Mouse (Mus musculus): ENCODE data around the gene Tmem255b. TPM values are rescaled to one million over a fixed set of nuclear protein-coding genes. Genes with fewer than 3 reads are reported as not detected.

Tmem255b gene
- polyA plus RNA-seq (2015; fragmentation: Nextera tagmentation; extraction: Ambion mirVana): 0.26 and 0.29 TPM in 2 replicates

DNA sequence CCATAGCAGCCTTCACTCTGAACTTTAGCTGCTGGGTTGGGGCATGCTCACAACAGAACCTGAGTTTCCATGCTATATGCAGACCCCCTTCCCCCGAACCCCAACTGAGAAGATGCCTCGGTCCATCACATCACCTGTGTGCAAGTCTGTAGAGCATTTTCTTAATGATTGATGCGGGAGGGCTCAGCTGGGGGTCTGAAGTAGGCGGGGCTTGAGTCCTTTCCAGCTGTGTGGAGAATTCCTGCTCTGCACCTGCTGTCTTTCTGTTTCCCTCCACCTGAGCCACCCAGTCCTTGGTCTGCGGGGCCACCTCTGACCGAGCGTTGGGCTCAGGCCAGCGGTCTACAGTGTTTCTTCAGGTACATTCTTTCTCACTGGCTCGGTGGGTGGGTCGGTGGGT, at the start of gene Tmem255b:
Gene Tmem255b (plus strand): TSS at position 301 of the 400 bp plus-strand sequence.
- Histone ChIP-seq H3K4me2 (ENCODE audit: low read length) (no peak within 1 kb of the TSS), H3K9ac (replicated peaks; ENCODE audit: low read depth, low read length) (no peak within 1 kb of the TSS), H3K27me3 (replicated peaks; ENCODE audit: control insufficient read depth, insufficient read depth, low read length) (peaks cover 14% of the 10 kb centered on the region), H3K36me3 (ENCODE audit: control insufficient read depth, insufficient read depth) (no peaks in the 10 kb centered on the region), H3K27ac (ENCODE audit: low read length) (no peak within 1 kb of the TSS), H3K9me3 (ENCODE audit: control insufficient read depth, low read length) (no peaks in the 10 kb centered on the region), H3K4me3 (replicated peaks; ENCODE audit: low read length) (no peak within 1 kb of the TSS), H3K4me1 (replicated peaks; ENCODE audit: control insufficient read depth, insufficient read depth, low read length) (peaks cover 3% of the 10 kb centered on the region; the same call in 1 of the 2 replicates)
- WGBS: 10% methylated on average over 10 of the region's 10 CpGs
- no peak for ATAC-seq

- Histone ChIP-seq H3K27me3 (replicated peaks; ENCODE audit: control insufficient read depth, insufficient read depth, low read length) (no peaks in the 10 kb centered on the region), H3K4me3 (replicated peaks; ENCODE audit: low read length) (no peak overlapping the region)
- ATAC-seq: no peak
These were observed 48.6 kb upstream of the Tmem255b start for GRCm38 (mm10) chr8:13386366-13386765.

GRCm38 (mm10) chr8:13387728-13388127, 47.3 kb upstream of the Tmem255b start:
- no peak overlapping the region for H3K4me3 ChIP-seq (replicated peaks; ENCODE audit: low read length)
- H3K27me3 ChIP-seq (replicated peaks; ENCODE audit: control insufficient read depth, insufficient read depth, low read length): no peaks in the 10 kb centered on the region
- ATAC-seq: no peak
- H3K4me2 ChIP-seq (ENCODE audit: low read length): no peak overlapping the region
- H3K36me3 ChIP-seq (ENCODE audit: control insufficient read depth, insufficient read depth): no peaks in the 10 kb centered on the region
- H3K4me1 ChIP-seq (replicated peaks; ENCODE audit: control insufficient read depth, insufficient read depth, low read length): no peaks in the 10 kb centered on the region
- WGBS: 82% methylated on average over 8 of the region's 8 CpGs
- no peaks in the 10 kb centered on the region for H3K9me3 ChIP-seq (ENCODE audit: control insufficient read depth, low read length)
- H3K27ac ChIP-seq (ENCODE audit: low read length): no peak overlapping the region
- H3K9ac ChIP-seq (replicated peaks; ENCODE audit: low read depth, low read length): no peak overlapping the region

More at GRCm38 (mm10) chr8:13386366-13386765, 48.6 kb upstream of the Tmem255b start:
- Histone ChIP-seq H3K4me1 (replicated peaks; ENCODE audit: control insufficient read depth, insufficient read depth, low read length) (no peaks in the 10 kb centered on the region), H3K4me2 (ENCODE audit: low read length) (no peak overlapping the region), H3K36me3 (ENCODE audit: control insufficient read depth, insufficient read depth) (no peaks in the 10 kb centered on the region), H3K9me3 (ENCODE audit: control insufficient read depth, low read length) (no peaks in the 10 kb centered on the region), H3K9ac (replicated peaks; ENCODE audit: low read depth, low read length) (no peak overlapping the region), H3K27ac (ENCODE audit: low read length) (no peak overlapping the region)
- 82% methylated on average over 13 of the region's 13 CpGs for WGBS

GRCm38 (mm10) chr8:13388744-13389143, 46.2 kb upstream of the Tmem255b start:
- WGBS: 86% methylated on average over 2 of the region's 2 CpGs
- Histone ChIP-seq H3K4me2 (ENCODE audit: low read length) (no peak overlapping the region), H3K36me3 (ENCODE audit: control insufficient read depth, insufficient read depth) (no peaks in the 10 kb centered on the region), H3K27ac (ENCODE audit: low read length) (no peak overlapping the region), H3K4me3 (replicated peaks; ENCODE audit: low read length) (no peak overlapping the region), H3K4me1 (replicated peaks; ENCODE audit: control insufficient read depth, insufficient read depth, low read length) (no peaks in the 10 kb centered on the region), H3K9ac (replicated peaks; ENCODE audit: low read depth, low read length) (no peak overlapping the region), H3K9me3 (ENCODE audit: control insufficient read depth, low read length) (no peaks in the 10 kb centered on the region), H3K27me3 (replicated peaks; ENCODE audit: control insufficient read depth, insufficient read depth, low read length) (no peaks in the 10 kb centered on the region)
- no peak for ATAC-seq

- no peak overlapping the region for H3K27ac ChIP-seq (ENCODE audit: low read length)
These were observed 41.1 kb upstream of the Tmem255b start for GRCm38 (mm10) chr8:13393869-13394268.

DNA sequence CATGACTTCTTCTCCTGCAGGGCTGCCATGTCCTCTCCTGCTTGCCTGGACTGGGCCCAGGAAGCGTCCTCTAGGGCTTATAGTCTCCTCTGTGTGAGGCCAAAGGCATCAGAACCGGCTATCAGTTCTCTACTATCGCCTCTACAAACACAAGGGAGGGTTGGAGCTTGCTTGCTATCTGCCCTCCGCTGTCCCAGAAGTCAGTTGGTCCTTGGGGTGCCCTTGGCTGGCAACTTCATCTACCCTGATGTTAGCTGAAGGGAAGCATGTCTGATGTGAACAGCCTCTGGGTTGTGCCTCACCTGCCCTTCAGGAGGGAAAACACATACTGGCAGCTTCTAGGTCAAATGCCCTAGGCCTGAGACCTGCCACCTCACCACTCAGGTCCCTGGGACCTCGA, 38.3 kb upstream of the Tmem255b start, which contains the start of gene Atp4b:
Gene Atp4b (minus strand): TSS at position 101 of the 400 bp plus-strand sequence.
- H3K4me1 ChIP-seq (replicated peaks; ENCODE audit: control insufficient read depth, insufficient read depth, low read length): no peaks in the 10 kb centered on the region
- ATAC-seq: no peak
- H3K27ac ChIP-seq (ENCODE audit: low read length): no peak within 1 kb of the TSS
- H3K9ac ChIP-seq (replicated peaks; ENCODE audit: low read depth, low read length): no peak within 1 kb of the TSS
- no peak within 1 kb of the TSS for H3K4me3 ChIP-seq (replicated peaks; ENCODE audit: low read length)
- no peaks in the 10 kb centered on the region for H3K9me3 ChIP-seq (ENCODE audit: control insufficient read depth, low read length)
- no peaks in the 10 kb centered on the region for H3K27me3 ChIP-seq (replicated peaks; ENCODE audit: control insufficient read depth, insufficient read depth, low read length)
- no peaks in the 10 kb centered on the region for H3K36me3 ChIP-seq (ENCODE audit: control insufficient read depth, insufficient read depth)
- H3K4me2 ChIP-seq (ENCODE audit: low read length): no peak within 1 kb of the TSS
- 78% methylated on average over 5 of the region's 5 CpGs for WGBS

More at GRCm38 (mm10) chr8:13393869-13394268, 41.1 kb upstream of the Tmem255b start:
- Histone ChIP-seq H3K4me3 (replicated peaks; ENCODE audit: low read length) (no peak overlapping the region), H3K9me3 (ENCODE audit: control insufficient read depth, low read length) (no peaks in the 10 kb centered on the region), H3K27me3 (replicated peaks; ENCODE audit: control insufficient read depth, insufficient read depth, low read length) (no peaks in the 10 kb centered on the region), H3K4me2 (ENCODE audit: low read length) (no peak overlapping the region), H3K36me3 (ENCODE audit: control insufficient read depth, insufficient read depth) (no peaks in the 10 kb centered on the region), H3K9ac (replicated peaks; ENCODE audit: low read depth, low read length) (no peak overlapping the region), H3K4me1 (replicated peaks; ENCODE audit: control insufficient read depth, insufficient read depth, low read length) (no peaks in the 10 kb centered on the region)
- no peak for ATAC-seq
- 91% methylated on average over 7 of the region's 7 CpGs for WGBS

GRCm38 (mm10) chr8:13403517-13403916, 31.5 kb upstream of the Tmem255b start:
- Histone ChIP-seq H3K36me3 (ENCODE audit: control insufficient read depth, insufficient read depth) (no peaks in the 10 kb centered on the region), H3K27ac (ENCODE audit: low read length) (no peak overlapping the region), H3K9ac (replicated peaks; ENCODE audit: low read depth, low read length) (no peak overlapping the region), H3K9me3 (ENCODE audit: control insufficient read depth, low read length) (no peaks in the 10 kb centered on the region), H3K4me1 (replicated peaks; ENCODE audit: control insufficient read depth, insufficient read depth, low read length) (no peaks in the 10 kb centered on the region), H3K4me3 (replicated peaks; ENCODE audit: low read length) (no peak overlapping the region), H3K27me3 (replicated peaks; ENCODE audit: control insufficient read depth, insufficient read depth, low read length) (no peaks in the 10 kb centered on the region), H3K4me2 (ENCODE audit: low read length) (no peak overlapping the region)
- 73% methylated on average over 6 of the region's 6 CpGs for WGBS
- no peak for ATAC-seq

GRCm38 (mm10) chr8:13404666-13405131, 30.3 kb upstream of the Tmem255b start, which contains the start of gene Grk1:
Gene Grk1, plus strand, starts transcription at chr8:13405081.
- 84% methylated on average over 5 of the region's 5 CpGs for WGBS
- H3K4me1 ChIP-seq (replicated peaks; ENCODE audit: control insufficient read depth, insufficient read depth, low read length): no peaks in the 10 kb centered on the region
- no peaks in the 10 kb centered on the region for H3K36me3 ChIP-seq (ENCODE audit: control insufficient read depth, insufficient read depth)
- no peak within 1 kb of the TSS for H3K4me2 ChIP-seq (ENCODE audit: low read length)
- no peaks in the 10 kb centered on the region for H3K9me3 ChIP-seq (ENCODE audit: control insufficient read depth, low read length)
- ATAC-seq: no peak
- no peaks in the 10 kb centered on the region for H3K27me3 ChIP-seq (replicated peaks; ENCODE audit: control insufficient read depth, insufficient read depth, low read length)
- no peak within 1 kb of the TSS for H3K4me3 ChIP-seq (replicated peaks; ENCODE audit: low read length)
- H3K27ac ChIP-seq (ENCODE audit: low read length): no peak within 1 kb of the TSS
- H3K9ac ChIP-seq (replicated peaks; ENCODE audit: low read depth, low read length): no peak within 1 kb of the TSS

DNA sequence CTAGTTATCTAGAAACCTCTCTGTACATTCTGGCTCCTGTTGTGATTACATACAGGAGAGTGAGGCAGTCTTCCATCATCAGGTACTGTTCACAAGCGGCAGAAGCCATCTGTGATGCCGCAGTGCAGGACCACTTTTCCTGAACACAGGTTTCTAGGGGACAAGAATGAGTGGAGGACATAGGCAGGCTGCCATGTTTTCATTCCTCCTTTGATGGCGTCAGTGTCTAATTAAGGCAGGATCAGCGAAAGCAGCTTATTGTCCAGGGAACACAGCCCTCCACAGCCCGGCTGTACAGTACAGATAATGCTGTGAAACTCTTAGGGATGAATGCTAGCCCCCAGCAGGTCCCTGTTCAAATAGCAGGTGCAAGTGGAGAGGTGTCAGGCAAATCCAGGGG, 29.0 kb upstream of the Tmem255b start:
- Histone ChIP-seq H3K27ac (ENCODE audit: low read length) (no peak overlapping the region), H3K4me1 (replicated peaks; ENCODE audit: control insufficient read depth, insufficient read depth, low read length) (no peaks in the 10 kb centered on the region), H3K9me3 (ENCODE audit: control insufficient read depth, low read length) (no peaks in the 10 kb centered on the region), H3K36me3 (ENCODE audit: control insufficient read depth, insufficient read depth) (no peaks in the 10 kb centered on the region), H3K9ac (replicated peaks; ENCODE audit: low read depth, low read length) (no peak overlapping the region), H3K27me3 (replicated peaks; ENCODE audit: control insufficient read depth, insufficient read depth, low read length) (no peaks in the 10 kb centered on the region), H3K4me2 (ENCODE audit: low read length) (no peak overlapping the region), H3K4me3 (replicated peaks; ENCODE audit: low read length) (no peak overlapping the region)
- ATAC-seq: no peak
- WGBS: 40% methylated on average over 5 of the region's 5 CpGs

DNA sequence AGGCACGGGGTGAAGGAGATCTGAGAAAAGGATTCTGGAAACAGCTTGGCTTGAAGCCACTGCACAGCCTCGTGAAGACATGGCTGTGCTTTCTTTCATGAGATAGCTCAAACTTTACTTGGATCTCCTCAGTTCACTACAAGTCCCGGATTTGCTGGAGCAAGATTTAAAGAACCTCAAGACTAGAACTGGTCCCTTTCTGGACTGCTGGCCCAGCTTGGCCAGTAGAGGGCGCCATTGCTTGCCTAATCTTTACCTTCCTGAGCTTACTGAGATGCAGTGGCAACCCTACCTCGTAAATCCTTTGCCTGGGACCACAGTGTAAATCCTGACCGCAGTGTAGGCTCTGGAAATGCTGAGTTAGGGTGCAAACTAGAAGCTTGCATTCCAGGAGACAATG, 23.4 kb upstream of the Tmem255b start:
- Histone ChIP-seq H3K9me3 (ENCODE audit: control insufficient read depth, low read length) (no peaks in the 10 kb centered on the region), H3K36me3 (ENCODE audit: control insufficient read depth, insufficient read depth) (no peaks in the 10 kb centered on the region), H3K4me1 (replicated peaks; ENCODE audit: control insufficient read depth, insufficient read depth, low read length) (no peaks in the 10 kb centered on the region), H3K27ac (ENCODE audit: low read length) (no peak overlapping the region), H3K27me3 (replicated peaks; ENCODE audit: control insufficient read depth, insufficient read depth, low read length) (no peaks in the 10 kb centered on the region), H3K4me2 (ENCODE audit: low read length) (no peak overlapping the region), H3K9ac (replicated peaks; ENCODE audit: low read depth, low read length) (no peak overlapping the region), H3K4me3 (replicated peaks; ENCODE audit: low read length) (no peak overlapping the region)
- ATAC-seq: 0 out of 2 replicates have a peak, but pooled peaks have one; percentile 45
- WGBS: 27% methylated on average over 6 of the region's 6 CpGs
